Comparison of ENCODE assay signal across 20 mouse cellular contexts in genomic region chr10:19112459-19112858, GRCm38 (mm10).
DNase-seq lines count a peak whose midpoint lies in the region; ATAC-seq lines count a peak whose summit lies in the region.
"Had no signal": no experiment of that assay in that cellular context is flagged by ENCODE, and none has a peak within 500 bp of the region (broad histone marks: within the 10 kb centered on the region; RNA-seq: fewer than 3 reads in every experiment).

No protein-coding gene starts in this region.

- H3K4me2 ChIP-seq in intestine, embryonic 16.5 days (ENCODE audit: low read depth, low read length): no peak overlapping the region
- H3K4me2 ChIP-seq in intestine, embryonic 15.5 days (replicated peaks): no peak overlapping the region
- H3K4me2 ChIP-seq in hindbrain, embryonic 16.5 days (ENCODE audit: low read length): no peak overlapping the region
- H3K4me2 ChIP-seq: embryonic facial prominence, embryonic 12.5 days; forebrain, embryonic 13.5 days; forebrain, embryonic 15.5 days had no signal

- no peak overlapping the region for H3K27ac ChIP-seq in intestine, embryonic 16.5 days (ENCODE audit: low read length)
- H3K27ac ChIP-seq in intestine, embryonic 15.5 days: no peak overlapping the region
- no peak overlapping the region for H3K27ac ChIP-seq in hindbrain, embryonic 16.5 days (ENCODE audit: low read depth, low read length)
- H3K27ac ChIP-seq: embryonic facial prominence, embryonic 10.5 days; embryonic facial prominence, embryonic 12.5 days; forebrain, embryonic 13.5 days; forebrain, embryonic 15.5 days had no signal

- no peak overlapping the region for H3K4me3 ChIP-seq in intestine, embryonic 16.5 days (ENCODE audit: low read length)
- H3K4me3 ChIP-seq in intestine, embryonic 15.5 days (replicated peaks): no peak overlapping the region
- H3K4me3 ChIP-seq in hindbrain, embryonic 16.5 days (ENCODE audit: low read length): no peak overlapping the region
- H3K4me3 ChIP-seq: embryonic facial prominence, embryonic 10.5 days; embryonic facial prominence, embryonic 12.5 days; forebrain, embryonic 13.5 days; forebrain, embryonic 15.5 days had no signal

- no peaks in the 10 kb centered on the region for H3K36me3 ChIP-seq in intestine, embryonic 16.5 days (ENCODE audit: control insufficient read depth, insufficient read depth, low read length)
- H3K36me3 ChIP-seq in intestine, embryonic 15.5 days: no peaks in the 10 kb centered on the region
- no peaks in the 10 kb centered on the region for H3K36me3 ChIP-seq in hindbrain, embryonic 16.5 days (ENCODE audit: control insufficient read depth, insufficient read depth, low read length)
- H3K36me3 ChIP-seq: embryonic facial prominence, embryonic 10.5 days; embryonic facial prominence, embryonic 12.5 days; forebrain, embryonic 15.5 days had no signal

- H3K27me3 ChIP-seq in intestine, embryonic 16.5 days (replicated peaks; ENCODE audit: control insufficient read depth, insufficient read depth, low read length): no peaks in the 10 kb centered on the region
- no peaks in the 10 kb centered on the region for H3K27me3 ChIP-seq in intestine, embryonic 15.5 days (replicated peaks)
- H3K27me3 ChIP-seq in hindbrain, embryonic 16.5 days (replicated peaks; ENCODE audit: control insufficient read depth, insufficient read depth, low read length): no peaks in the 10 kb centered on the region
- H3K27me3 ChIP-seq: embryonic facial prominence, embryonic 12.5 days; forebrain, embryonic 13.5 days; forebrain, embryonic 15.5 days; Patski had no signal

- no peak overlapping the region for H3K9ac ChIP-seq in intestine, embryonic 16.5 days (ENCODE audit: low read depth, low read length)
- H3K9ac ChIP-seq in intestine, embryonic 15.5 days: no peak overlapping the region
- no peak overlapping the region for H3K9ac ChIP-seq in hindbrain, embryonic 16.5 days (ENCODE audit: low read depth, low read length)
- H3K9ac ChIP-seq: embryonic facial prominence, embryonic 12.5 days; forebrain, embryonic 13.5 days; forebrain, embryonic 15.5 days; forebrain, postnatal 0 days had no signal

- peak; percentile 3 for DNase-seq in induced T-regulatory cell, adult 2 months (ENCODE audit: low read depth)
- DNase-seq in spleen, adult 12 weeks (ENCODE audit: low spot score): no peak
- DNase-seq: adrenal gland, adult 8-10 months; adrenal gland, postnatal 14 days; adrenal gland, postnatal 36 days; cerebellum, adult 11-12 months; cerebellum, adult 2 months; cerebellum, adult 9-10 months; cerebellum, postnatal 10 days; cerebellum, postnatal 25 days; forebrain, postnatal 0 days had no signal

- WGBS in intestine, embryonic 16.5 days: 63% methylated on average over 2 of the region's 2 CpGs
- 56% methylated on average over 2 of the region's 2 CpGs for WGBS in intestine, embryonic 15.5 days
- 44% methylated on average over 2 of the region's 2 CpGs for WGBS in hindbrain, embryonic 16.5 days

- 0 out of 2 replicates have a peak, but pooled peaks cover 4% of the 10 kb centered on the region for H3K4me1 ChIP-seq in intestine, embryonic 16.5 days (ENCODE audit: control insufficient read depth, insufficient read depth, low read length)
- H3K4me1 ChIP-seq in intestine, embryonic 15.5 days (replicated peaks): no peaks in the 10 kb centered on the region
- no peaks in the 10 kb centered on the region for H3K4me1 ChIP-seq in hindbrain, embryonic 16.5 days (ENCODE audit: control insufficient read depth, insufficient read depth, low read depth, low read length)
- H3K4me1 ChIP-seq: embryonic facial prominence, embryonic 12.5 days had no signal

- H3K9me3 ChIP-seq in intestine, embryonic 16.5 days (ENCODE audit: control insufficient read depth, low read length): no peaks in the 10 kb centered on the region
- no peaks in the 10 kb centered on the region for H3K9me3 ChIP-seq in intestine, embryonic 15.5 days
- H3K9me3 ChIP-seq in hindbrain, embryonic 16.5 days (ENCODE audit: control insufficient read depth, low read length): no peaks in the 10 kb centered on the region
- H3K9me3 ChIP-seq: embryonic facial prominence, embryonic 10.5 days; embryonic facial prominence, embryonic 12.5 days; forebrain, embryonic 13.5 days; forebrain, embryonic 15.5 days had no signal

- ATAC-seq in intestine, embryonic 16.5 days: peak; percentile 81
- ATAC-seq in intestine, embryonic 15.5 days: no peak
- no peak for ATAC-seq in hindbrain, embryonic 16.5 days
- ATAC-seq: activated CD4-positive, CD25-positive, alpha-beta regulatory T cell, adult 4 months; forebrain, embryonic 13.5 days; forebrain, embryonic 15.5 days; forebrain, postnatal 0 days; Patski had no signal
